Mouse (Mus musculus): ENCODE data around the gene Lrrc4. TPM values are rescaled to one million over a fixed set of nuclear protein-coding genes. Genes with fewer than 3 reads are reported as not detected.

Gene Lrrc4
- polyA plus RNA-seq, 1 experiment from 2014 or later, result 7.0 TPM

- ATAC-seq (replicated peaks), result no peak
- Histone ChIP-seq H3K4me1 (peaks cover 11% of the 10 kb centered on the region), H3K9ac (no peak overlapping the region), H3K4me3 (no peak overlapping the region), H3K27me3 (replicated peaks) (no peaks in the 10 kb centered on the region), H3K27ac (no peak overlapping the region), H3K36me3 (replicated peaks) (no peaks in the 10 kb centered on the region), H3K4me2 (no peak overlapping the region), H3K9me3 (no peaks in the 10 kb centered on the region)
- 75% methylated on average over 5 of the region's 5 CpGs for whole genome bisulfite sequencing
Observed at GRCm38 (mm10) chr6:28753681-28754080, 77.9 kb downstream of the Lrrc4 start.

GRCm38 (mm10) chr6:28753217-28753616, 78.3 kb downstream of the Lrrc4 start:
- Histone ChIP-seq H3K4me2 (no peak overlapping the region), H3K4me1 (peaks cover 11% of the 10 kb centered on the region), H3K27ac (no peak overlapping the region)

GRCm38 (mm10) chr6:28751186-28751585, 80.4 kb downstream of the Lrrc4 start:
- no peak for ATAC-seq (replicated peaks)
- Histone ChIP-seq H3K27ac (no peak overlapping the region), H3K36me3 (replicated peaks) (no peaks in the 10 kb centered on the region), H3K4me2 (no peak overlapping the region), H3K4me3 (no peak overlapping the region), H3K9ac (no peak overlapping the region), H3K9me3 (no peaks in the 10 kb centered on the region), H3K27me3 (replicated peaks) (no peaks in the 10 kb centered on the region), H3K4me1 (peaks cover 6% of the 10 kb centered on the region)
- 78% methylated on average over 3 of the region's 3 CpGs for WGBS

More at GRCm38 (mm10) chr6:28753217-28753616, 78.3 kb downstream of the Lrrc4 start:
- Histone ChIP-seq H3K36me3 (replicated peaks) (no peaks in the 10 kb centered on the region), H3K27me3 (replicated peaks) (no peaks in the 10 kb centered on the region), H3K9me3 (no peaks in the 10 kb centered on the region), H3K4me3 (no peak overlapping the region), H3K9ac (no peak overlapping the region)
- WGBS, result 93% methylated on average over 5 of the region's 5 CpGs
- ATAC-seq (replicated peaks), result no peak

GRCm38 (mm10) chr6:28749224-28749623, 82.3 kb downstream of the Lrrc4 start:
- H3K27me3 ChIP-seq (replicated peaks), result no peaks in the 10 kb centered on the region
- no peaks in the 10 kb centered on the region for H3K9me3 ChIP-seq
- no peaks in the 10 kb centered on the region for H3K36me3 ChIP-seq (replicated peaks)
- no peak overlapping the region for H3K27ac ChIP-seq
- H3K4me1 ChIP-seq, result peaks cover under 1% of the 10 kb centered on the region; the same call in 1 of the 2 replicates
- no peak overlapping the region for H3K4me2 ChIP-seq
- no peak overlapping the region for H3K4me3 ChIP-seq
- H3K9ac ChIP-seq, result no peak overlapping the region
- ATAC-seq (replicated peaks), result no peak
- 80% methylated on average over 3 of the region's 3 CpGs for WGBS

GRCm38 (mm10) chr6:28747931-28748670, 83.4 kb downstream of the Lrrc4 start:
- Histone ChIP-seq H3K27ac (0 out of 2 replicates have a peak overlapping the region, but pooled peaks have one; percentile 19), H3K4me2 (no peak overlapping the region), H3K4me1 (peaks cover 12% of the 10 kb centered on the region), H3K9me3 (no peaks in the 10 kb centered on the region), H3K36me3 (replicated peaks) (no peaks in the 10 kb centered on the region), H3K9ac (no peak overlapping the region), H3K27me3 (replicated peaks) (no peaks in the 10 kb centered on the region), H3K4me3 (no peak overlapping the region)
- no peak for ATAC-seq (replicated peaks)
- 59% methylated on average over 14 of the region's 14 CpGs for WGBS

GRCm38 (mm10) chr6:28747025-28747424, 84.5 kb downstream of the Lrrc4 start:
- H3K9me3 ChIP-seq, result no peaks in the 10 kb centered on the region
- no peak overlapping the region for H3K9ac ChIP-seq
- H3K36me3 ChIP-seq (replicated peaks), result no peaks in the 10 kb centered on the region
- no peak for ATAC-seq (replicated peaks)
- H3K4me2 ChIP-seq, result no peak overlapping the region
- H3K4me3 ChIP-seq, result no peak overlapping the region
- peaks cover 16% of the 10 kb centered on the region for H3K4me1 ChIP-seq
- WGBS, result 92% methylated on average over 5 of the region's 5 CpGs
- H3K27me3 ChIP-seq (replicated peaks), result no peaks in the 10 kb centered on the region
- H3K27ac ChIP-seq, result no peak overlapping the region

- no peak for ATAC-seq (replicated peaks)
Observed at GRCm38 (mm10) chr6:28745864-28746263, 85.7 kb downstream of the Lrrc4 start.

GRCm38 (mm10) chr6:28743586-28743985, 88.0 kb downstream of the Lrrc4 start:
- Histone ChIP-seq H3K36me3 (replicated peaks) (no peaks in the 10 kb centered on the region), H3K4me1 (peaks cover 16% of the 10 kb centered on the region), H3K9me3 (no peaks in the 10 kb centered on the region), H3K9ac (no peak overlapping the region), H3K4me3 (no peak overlapping the region), H3K27me3 (replicated peaks) (no peaks in the 10 kb centered on the region), H3K4me2 (no peak overlapping the region), H3K27ac (peak overlapping the region; percentile 34; the same call in 1 of the 2 replicates)
- no peak for ATAC-seq (replicated peaks)
- 24% methylated on average over 1 of the region's 1 CpGs for WGBS

More at GRCm38 (mm10) chr6:28745864-28746263, 85.7 kb downstream of the Lrrc4 start:
- H3K4me3 ChIP-seq, result no peak overlapping the region
- H3K9ac ChIP-seq, result no peak overlapping the region
- H3K4me1 ChIP-seq, result peaks cover 16% of the 10 kb centered on the region
- no peaks in the 10 kb centered on the region for H3K27me3 ChIP-seq (replicated peaks)
- WGBS, result 56% methylated on average over 7 of the region's 7 CpGs
- H3K9me3 ChIP-seq, result no peaks in the 10 kb centered on the region
- H3K4me2 ChIP-seq, result no peak overlapping the region
- H3K36me3 ChIP-seq (replicated peaks), result no peaks in the 10 kb centered on the region
- no peak overlapping the region for H3K27ac ChIP-seq

- H3K9ac ChIP-seq, result no peak overlapping the region
- H3K27me3 ChIP-seq (replicated peaks), result no peaks in the 10 kb centered on the region
- no peak overlapping the region for H3K4me3 ChIP-seq
- no peaks in the 10 kb centered on the region for H3K36me3 ChIP-seq (replicated peaks)
- ATAC-seq (replicated peaks), result no peak
- H3K4me1 ChIP-seq, result no peaks in the 10 kb centered on the region
- whole genome bisulfite sequencing, result 92% methylated on average over 1 of the region's 1 CpGs
- H3K4me2 ChIP-seq, result no peak overlapping the region
- H3K27ac ChIP-seq, result no peak overlapping the region
- no peaks in the 10 kb centered on the region for H3K9me3 ChIP-seq
Observed at GRCm38 (mm10) chr6:28737601-28738000, 93.9 kb downstream of the Lrrc4 start.

- Histone ChIP-seq H3K27me3 (replicated peaks) (no peaks in the 10 kb centered on the region), H3K9ac (no peak overlapping the region), H3K4me1 (no peaks in the 10 kb centered on the region), H3K4me3 (no peak overlapping the region), H3K4me2 (no peak overlapping the region), H3K36me3 (replicated peaks) (no peaks in the 10 kb centered on the region), H3K27ac (no peak overlapping the region), H3K9me3 (no peaks in the 10 kb centered on the region)
- ATAC-seq (replicated peaks), result no peak
- 62% methylated on average over 7 of the region's 7 CpGs for WGBS
Observed at GRCm38 (mm10) chr6:28736665-28737064, 94.9 kb downstream of the Lrrc4 start.

- Histone ChIP-seq H3K9me3 (no peaks in the 10 kb centered on the region), H3K9ac (no peak overlapping the region), H3K4me1 (no peaks in the 10 kb centered on the region), H3K27ac (no peak overlapping the region), H3K4me3 (no peak overlapping the region), H3K4me2 (no peak overlapping the region), H3K36me3 (replicated peaks) (no peaks in the 10 kb centered on the region), H3K27me3 (replicated peaks) (no peaks in the 10 kb centered on the region)
- WGBS, result 75% methylated on average over 9 of the region's 9 CpGs
- no peak for ATAC-seq (replicated peaks)
Observed at GRCm38 (mm10) chr6:28735116-28735515, 96.4 kb downstream of the Lrrc4 start.

GRCm38 (mm10) chr6:28733884-28734647, 97.5 kb downstream of the Lrrc4 start:
- H3K4me2 ChIP-seq, result no peak overlapping the region
- H3K9ac ChIP-seq, result no peak overlapping the region
- peaks cover 7% of the 10 kb centered on the region; the same call in 1 of the 2 replicates for H3K4me1 ChIP-seq
- ATAC-seq (replicated peaks), result no peak
- H3K27me3 ChIP-seq (replicated peaks), result no peaks in the 10 kb centered on the region
- no peaks in the 10 kb centered on the region for H3K9me3 ChIP-seq
- no peak overlapping the region for H3K4me3 ChIP-seq
- H3K27ac ChIP-seq, result no peak overlapping the region
- 77% methylated on average over 5 of the region's 5 CpGs for WGBS
- no peaks in the 10 kb centered on the region for H3K36me3 ChIP-seq (replicated peaks)
